Mouse (Mus musculus) midbrain, embryonic 16.5 days (tissue): ENCODE measurements around the gene Slc39a7. TPM values are rescaled to one million over a fixed set of nuclear protein-coding genes. Genes with fewer than 3 reads are reported as not detected.
A peak's percentile ranks its signal among the peaks of the same experiment; 100 is the strongest.
"Not testable (repeated sequence)": the region's sequence is repeated elsewhere in the genome, so short reads cannot be mapped to it uniquely, and the experiment has no call there.

Experiments used
- ATAC-seq: fragments of 200-750 bp; cut with Nextera tagmentation; 2 replicates; pipeline ENCODE4 v1.8.0; 2017; ENCODE audit warnings: moderate TSS enrichment
- H3K27ac ChIP-seq: fragments of 300-500 bp; sonication (generic); 2 replicates; pipeline ENCODE4 v1.5.1; 2014; ENCODE audit warnings: mild to moderate bottlenecking, low read length, mixed read lengths
- H3K27me3 ChIP-seq: fragments of 300-500 bp; sonication (generic); 2 replicates; pipeline ENCODE4 v1.6.1; 2014; ENCODE audit warnings: low read depth, low read length, mixed read lengths; ENCODE audit not compliant: control insufficient read depth, insufficient read depth
- H3K36me3 ChIP-seq: fragments of 300-500 bp; sonication (generic); 2 replicates; pipeline ENCODE4 v1.6.1; 2014; ENCODE audit warnings: mild to moderate bottlenecking, low read length, moderate library complexity, mixed read lengths; ENCODE audit not compliant: control insufficient read depth, insufficient read depth
- H3K4me1 ChIP-seq: fragments of 300-500 bp; sonication (generic); 2 replicates; pipeline ENCODE4 v1.6.1; 2014; ENCODE audit warnings: mild to moderate bottlenecking, low read length, mixed read lengths; ENCODE audit not compliant: control insufficient read depth, insufficient read depth
- H3K4me2 ChIP-seq: fragments of 300-500 bp; sonication (generic); 2 replicates; pipeline ENCODE4 v1.6.1; 2014; ENCODE audit warnings: mild to moderate bottlenecking, low read length, mixed read lengths
- H3K4me3 ChIP-seq: fragments of 300-500 bp; sonication (generic); 2 replicates; pipeline ENCODE4 v1.5.1; 2014; ENCODE audit warnings: low read depth, mild to moderate bottlenecking, low read length, moderate library complexity, mixed read lengths
- H3K9ac ChIP-seq: fragments of 300-500 bp; sonication (generic); 2 replicates; pipeline ENCODE4 v1.6.1; 2014; ENCODE audit warnings: low read depth, low read length, mixed read lengths
- H3K9me3 ChIP-seq: fragments of 300-500 bp; sonication (generic); replicated peaks from 2 replicates; pipeline ENCODE4 v1.6.1; 2014; ENCODE audit warnings: mild to moderate bottlenecking, low read length, mixed read lengths; ENCODE audit not compliant: control insufficient read depth, poor library complexity, severe bottlenecking
- WGBS: fragments of 180-500 bp; shearing (Covaris S2); extraction: QIAGEN DNeasy Blood & Tissue Kit; methylation state at CpG from one replicate; pipeline ENCODE4 v1.1.7; 2014; 5-methylcytosine and 5-hydroxymethylcytosine counted together
- polyA plus RNA-seq: library from polyadenylated mRNA; unstranded; fragments of >200 nt; fragmentation: Nextera tagmentation; extraction: Ambion mirVana; gene quantifications from 2 replicates; pipeline ENCODE4 v1.2.1, GENCODE M21; 2015

The Slc39a7 gene
- polyA plus RNA-seq, 1 experiment from 2014 or later, result 175 TPM

DNA sequence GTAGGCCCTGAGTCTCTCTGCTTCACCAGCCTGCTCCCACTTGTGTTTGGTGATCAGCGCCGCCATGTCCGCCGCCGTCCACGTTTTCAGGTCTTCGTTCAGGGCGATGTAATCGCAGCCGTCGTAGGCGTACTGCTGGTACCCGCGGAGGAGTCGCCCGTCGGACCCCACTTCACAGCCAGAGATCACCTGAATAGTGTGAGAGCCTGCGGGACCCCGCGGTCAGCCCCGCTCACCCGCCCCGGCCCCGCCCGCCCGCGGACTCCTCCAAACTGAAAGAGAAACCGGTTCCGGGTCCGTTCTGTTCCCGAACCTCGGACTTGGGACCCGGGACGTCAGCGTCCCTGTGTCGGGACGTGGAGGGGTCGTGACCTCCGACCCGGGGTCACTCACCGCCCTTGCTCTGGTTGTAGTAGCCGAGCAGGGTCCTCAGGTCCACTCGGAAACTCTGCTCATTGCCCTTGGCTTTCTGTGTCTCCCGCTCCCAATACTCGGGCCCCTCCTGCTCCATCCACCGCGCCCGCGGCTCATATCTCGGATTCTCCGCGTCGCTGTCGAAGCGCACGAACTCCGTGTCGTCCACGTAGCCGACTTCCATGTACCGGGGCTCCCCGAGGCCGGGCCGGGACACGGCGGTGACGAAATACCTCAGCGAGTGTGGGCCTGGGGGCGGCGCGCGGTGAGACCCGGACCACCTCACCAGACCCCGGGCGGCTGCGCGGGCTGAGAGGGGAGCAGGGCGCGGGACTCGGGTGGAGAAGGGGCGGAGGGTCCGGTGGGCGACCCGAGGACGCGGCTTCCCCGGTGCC is 31.9 kb downstream of the Slc39a7 start:
- Histone ChIP-seq H3K4me3 (peak overlapping the region; percentile 45), H3K9me3 (no peaks in the 10 kb centered on the region), H3K9ac (peak overlapping the region; percentile 57), H3K27me3 (peaks cover 13% of the 10 kb centered on the region; the same call in 1 of the 2 replicates), H3K4me2 (peak overlapping the region; percentile 67), H3K27ac (no peak overlapping the region), H3K36me3 (no peaks in the 10 kb centered on the region), H3K4me1 (peaks cover 4% of the 10 kb centered on the region; the same call in 1 of the 2 replicates)
- 1% methylated on average over 72 of the region's 87 CpGs for WGBS
- ATAC-seq, result peak; percentile 21; the same call in 1 of the 2 replicates

DNA sequence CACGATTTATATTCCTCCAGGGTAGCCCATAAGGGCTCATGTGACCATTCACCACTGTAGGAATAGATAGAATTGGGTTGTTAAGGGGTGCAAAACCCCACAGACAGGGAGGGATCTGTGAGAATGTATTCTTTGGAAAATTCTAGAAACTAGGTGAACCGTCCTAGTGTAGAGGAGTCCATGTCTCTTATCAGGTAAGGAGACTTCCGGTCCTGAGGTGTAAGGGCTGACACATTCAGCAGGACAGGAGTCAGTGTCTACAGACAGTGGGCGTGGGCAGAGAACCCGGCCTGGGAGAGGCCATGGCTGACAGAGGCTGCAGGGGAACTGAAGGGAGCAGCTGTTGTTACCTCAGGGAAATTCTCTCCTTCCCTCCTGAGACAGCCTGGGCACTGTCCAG is 32.8 kb downstream of the Slc39a7 start:
- not testable (repeated sequence) for H3K4me2 ChIP-seq, H3K4me3 ChIP-seq, ATAC-seq, H3K9ac ChIP-seq, H3K9me3 ChIP-seq, H3K4me1 ChIP-seq, H3K36me3 ChIP-seq, H3K27ac ChIP-seq
- 67% methylated on average over 5 of the region's 5 CpGs for WGBS
- peaks cover 13% of the 10 kb centered on the region; the same call in 1 of the 2 replicates for H3K27me3 ChIP-seq

DNA sequence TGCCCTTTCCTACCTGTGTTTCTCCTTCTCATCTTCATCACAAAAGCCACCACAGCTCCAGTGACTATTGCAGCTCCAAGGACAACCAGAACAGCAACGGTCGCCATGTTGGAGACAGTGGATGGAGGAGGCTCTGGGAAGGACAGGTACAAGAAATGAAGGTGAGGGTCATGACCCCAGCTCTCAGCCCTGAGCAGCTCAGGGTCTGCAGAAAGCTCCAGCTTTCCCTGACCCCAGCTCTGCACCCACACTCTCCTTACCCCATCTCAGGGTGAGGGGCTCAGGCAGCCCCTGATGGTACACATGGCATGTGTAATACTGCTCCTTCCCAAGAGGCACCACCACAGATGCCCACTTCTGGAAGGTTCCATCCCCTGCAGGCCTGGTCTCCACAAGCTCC is 34.5 kb downstream of the Slc39a7 start:
- peaks cover 13% of the 10 kb centered on the region; the same call in 1 of the 2 replicates for H3K27me3 ChIP-seq
- H3K27ac ChIP-seq, H3K36me3 ChIP-seq, H3K9ac ChIP-seq, ATAC-seq, H3K4me3 ChIP-seq, H3K9me3 ChIP-seq, H3K4me1 ChIP-seq, H3K4me2 ChIP-seq: not testable (repeated sequence)
- 94% methylated on average over 2 of the region's 2 CpGs for WGBS

DNA sequence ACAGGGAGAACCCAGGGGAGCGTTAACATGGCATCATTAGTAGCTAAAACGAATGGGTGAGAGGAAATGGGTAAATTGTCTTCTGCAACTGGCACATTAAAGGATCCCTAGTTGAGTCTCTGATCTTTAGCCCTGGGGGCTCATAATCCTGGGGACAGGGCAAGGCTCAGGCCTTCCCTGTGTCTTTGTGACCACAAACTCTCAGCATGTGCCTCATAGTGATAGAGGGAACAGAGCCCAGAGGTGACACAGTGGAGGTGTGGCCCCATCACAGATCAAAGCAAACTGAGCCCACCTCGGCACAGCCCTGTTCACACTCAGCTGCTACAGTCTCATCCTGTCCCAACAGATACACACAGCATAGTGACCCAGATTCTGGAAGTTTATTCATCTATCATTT is 35.8 kb downstream of the Slc39a7 start:
- Histone ChIP-seq H3K9ac (no peak overlapping the region), H3K4me2 (no peak overlapping the region), H3K27ac (no peak overlapping the region), H3K9me3 (no peaks in the 10 kb centered on the region), H3K27me3 (peaks cover 13% of the 10 kb centered on the region; the same call in 1 of the 2 replicates), H3K4me3 (no peak overlapping the region), H3K36me3 (no peaks in the 10 kb centered on the region), H3K4me1 (peaks cover 4% of the 10 kb centered on the region; the same call in 1 of the 2 replicates)
- 77% methylated on average over 3 of the region's 3 CpGs for WGBS
- no peak for ATAC-seq

DNA sequence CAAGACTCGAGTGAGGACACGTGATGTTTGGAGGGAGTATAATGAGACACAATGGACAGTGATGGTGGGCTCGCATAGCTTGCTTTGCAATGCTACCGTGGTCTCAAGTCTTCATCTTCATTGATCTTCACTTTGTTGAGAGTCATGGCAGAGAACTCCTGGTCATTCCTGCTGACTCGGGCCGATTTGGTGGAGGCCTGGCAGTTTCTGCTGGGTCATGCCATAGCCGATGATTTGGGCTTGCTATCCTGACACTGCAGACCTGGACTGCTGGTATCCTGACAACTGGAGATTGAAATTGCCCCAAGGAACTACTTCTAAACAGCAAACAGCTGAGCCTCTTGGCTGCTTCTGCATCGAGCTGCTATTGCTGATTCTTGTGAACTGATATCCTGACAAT is 36.5 kb downstream of the Slc39a7 start:
- Histone ChIP-seq H3K4me2 (no peak overlapping the region), H3K4me3 (no peak overlapping the region), H3K27ac (no peak overlapping the region), H3K27me3 (peaks cover 8% of the 10 kb centered on the region; the same call in 1 of the 2 replicates), H3K9ac (no peak overlapping the region), H3K9me3 (no peaks in the 10 kb centered on the region), H3K36me3 (no peaks in the 10 kb centered on the region), H3K4me1 (peaks cover 4% of the 10 kb centered on the region; the same call in 1 of the 2 replicates)
- 94% methylated on average over 8 of the region's 8 CpGs for WGBS
- ATAC-seq, result no peak

DNA sequence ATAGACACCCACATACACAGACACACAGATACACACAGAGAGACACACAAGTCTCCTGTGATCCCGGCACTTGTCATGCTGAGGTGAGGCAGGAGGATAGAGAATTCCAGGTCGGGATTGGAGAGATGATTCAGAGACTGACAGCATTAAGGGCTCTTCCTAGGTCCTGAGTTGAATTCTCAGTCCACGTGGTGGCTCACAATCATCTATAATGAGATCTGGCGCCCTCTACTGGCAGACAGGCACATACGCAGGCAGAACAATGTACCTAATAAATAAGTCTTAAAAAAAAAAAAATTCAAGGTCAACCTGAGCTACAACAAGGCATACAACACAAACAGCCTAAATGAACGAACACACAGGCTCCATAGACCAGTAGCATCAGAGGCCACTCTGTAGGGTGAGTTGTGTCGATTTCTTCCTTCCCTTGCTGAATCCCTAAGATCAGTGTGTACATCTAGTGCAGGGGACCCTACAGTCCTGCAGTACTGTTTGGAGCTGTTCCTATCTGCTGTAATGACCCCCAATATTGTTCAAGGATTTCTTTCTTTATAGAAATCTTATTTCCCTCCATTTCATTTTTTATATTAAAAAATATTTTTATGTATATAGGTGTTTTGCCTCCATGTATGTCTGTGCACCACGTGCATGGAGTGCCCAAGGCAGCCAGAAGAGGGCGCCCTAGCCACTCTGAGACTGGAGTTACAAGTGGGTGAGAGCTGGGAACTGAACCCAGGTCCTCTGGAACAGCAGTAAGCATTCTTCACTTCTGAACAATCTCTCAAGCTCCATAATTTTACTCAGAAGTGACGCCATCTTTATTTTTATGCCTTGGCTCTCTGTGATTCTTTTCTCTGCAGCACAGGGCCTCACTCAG is 39.5 kb downstream of the Slc39a7 start:
- H3K9ac ChIP-seq, result no peak overlapping the region
- H3K9me3 ChIP-seq, result no peaks in the 10 kb centered on the region
- ATAC-seq, result no peak
- H3K27ac ChIP-seq, result no peak overlapping the region
- H3K4me3 ChIP-seq, result no peak overlapping the region
- no peaks in the 10 kb centered on the region; the same call in 1 of the 2 replicates for H3K4me1 ChIP-seq
- 32% methylated on average over 10 of the region's 10 CpGs for WGBS
- no peak overlapping the region for H3K4me2 ChIP-seq
- no peaks in the 10 kb centered on the region for H3K36me3 ChIP-seq
- H3K27me3 ChIP-seq, result no peaks in the 10 kb centered on the region; the same call in 1 of the 2 replicates

DNA sequence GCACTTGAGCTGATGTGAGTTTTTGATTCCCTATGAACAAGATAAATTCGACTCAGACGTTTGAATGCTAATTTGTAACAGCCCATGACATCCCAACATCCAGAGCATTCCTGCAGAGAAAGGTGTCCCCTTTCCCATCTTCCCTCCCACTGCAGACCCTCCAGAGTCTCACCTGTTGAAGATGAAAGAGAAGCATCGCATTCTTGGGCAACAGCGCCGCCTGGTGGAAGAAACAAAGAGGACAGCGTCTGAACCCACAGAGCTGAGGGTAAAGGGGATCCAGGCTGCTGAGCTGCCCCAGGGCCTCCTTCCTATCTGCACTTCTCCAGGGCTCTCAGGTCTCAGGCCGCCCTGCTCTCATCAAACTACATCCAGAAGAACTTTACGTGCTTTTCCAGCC is 49.3 kb downstream of the Slc39a7 start:
- not testable (repeated sequence) for H3K9me3 ChIP-seq, H3K9ac ChIP-seq, ATAC-seq, H3K36me3 ChIP-seq
- H3K27ac ChIP-seq, result peak overlapping the region; percentile 90
- peaks cover 28% of the 10 kb centered on the region for H3K27me3 ChIP-seq
- H3K4me2 ChIP-seq, result peak overlapping the region; percentile 55
- H3K4me1 ChIP-seq, result peaks cover 11% of the 10 kb centered on the region; the same call in 1 of the 2 replicates
- H3K4me3 ChIP-seq, result peak overlapping the region; percentile 51
- 9% methylated on average over 8 of the region's 8 CpGs for WGBS

DNA sequence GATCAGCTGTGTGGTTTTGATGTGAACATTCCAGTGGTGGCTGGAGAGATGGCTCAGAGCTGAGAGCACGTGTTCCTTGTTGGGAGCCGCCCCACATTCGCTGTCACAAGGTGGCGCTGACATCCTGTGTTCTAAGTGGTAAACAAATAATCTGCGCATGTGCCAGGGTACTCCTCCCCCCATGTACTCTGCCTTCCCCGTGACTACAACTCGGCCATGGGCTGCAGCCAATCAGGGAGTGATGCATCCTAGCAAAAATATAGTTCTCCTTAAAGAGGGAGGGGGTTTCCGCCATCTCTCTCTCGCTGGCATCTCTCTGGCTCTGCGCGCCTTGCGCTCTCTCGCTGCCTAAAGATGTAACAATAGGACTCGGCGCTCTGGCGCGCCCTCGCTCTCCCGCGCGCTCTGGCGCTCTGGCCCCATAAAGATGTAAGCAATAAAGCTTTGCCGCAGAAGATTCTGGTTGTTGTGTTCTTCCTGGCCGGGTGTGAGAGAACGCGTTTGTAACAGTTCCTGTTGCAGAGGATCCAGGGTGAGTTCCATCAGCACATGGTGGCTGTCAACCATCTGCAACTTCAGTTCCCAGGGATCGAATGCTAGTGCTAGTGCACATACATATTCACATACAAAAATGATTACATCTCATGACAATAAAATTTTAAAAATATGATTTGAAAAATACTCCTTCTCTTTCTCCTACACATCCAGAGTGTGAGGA is 50.1 kb downstream of the Slc39a7 start:
- peak; percentile 97 for ATAC-seq
- H3K9ac ChIP-seq, result peak overlapping the region; percentile 64; the same call in 1 of the 2 replicates
- H3K27ac ChIP-seq, result peak overlapping the region; percentile 90
- peak overlapping the region; percentile 51 for H3K4me3 ChIP-seq
- peaks cover 11% of the 10 kb centered on the region; the same call in 1 of the 2 replicates for H3K4me1 ChIP-seq
- H3K36me3 ChIP-seq, H3K9me3 ChIP-seq: not testable (repeated sequence)
- under 1% methylated on average over 27 of the region's 27 CpGs for WGBS
- H3K4me2 ChIP-seq, result peak overlapping the region; percentile 55
- H3K27me3 ChIP-seq, result peaks cover 32% of the 10 kb centered on the region
